1 mouse cellular context compared by ENCODE assay signal in the genomic region with DNA sequence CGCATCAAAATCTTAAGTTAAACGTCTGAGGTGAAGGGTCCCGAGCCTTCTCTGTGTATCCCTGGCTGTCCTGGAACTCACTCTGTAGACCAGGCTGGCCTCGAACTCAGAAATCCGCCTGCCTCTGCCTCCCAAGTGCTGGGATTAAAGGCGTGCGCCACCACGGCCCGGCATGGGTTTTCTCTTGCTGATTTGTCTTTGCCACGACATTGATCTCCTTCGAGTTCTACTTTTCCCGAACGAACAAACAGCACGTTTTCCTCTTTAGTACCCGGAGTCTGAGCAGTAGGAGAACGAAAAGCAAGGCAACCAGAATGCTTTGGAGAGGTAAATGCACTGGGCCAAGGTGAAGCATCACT.
TF ChIP-seq lines count a peak whose summit lies in the region.

No protein-coding gene starts in this region.

TF ChIP-seq in MEL, 35 proteins besides CTCF, POLR2A, EP300 and RAD21:
- peak; percentile 78 for TF ChIP-seq TBP (IDR thresholded peaks at IDR 0.05; ENCODE audit: low read depth, low read length)
